Mouse (Mus musculus) megakaryocyte, adult 5-6 weeks (primary cell): Measurements from ENCODE around the gene Rpl19. TPM values are rescaled to one million over a fixed set of nuclear protein-coding genes. Genes with fewer than 3 reads are reported as not detected.
A peak's percentile ranks its signal among the peaks of the same experiment; 100 is the strongest.

Source experiments
- ATAC-seq: 2 replicates; pipeline ENCODE4 v1.8.0; 2016; ENCODE audit warnings: mild to moderate bottlenecking, inconsistent platforms; ENCODE audit not compliant: poor library complexity, severe bottlenecking
- total RNA-seq, 2 experiments: library from RNA; stranded (forward) in 1 of 2; stranded (reverse) in 1 of 2; fragments of 153-499, 151-499 nt in 1 of 2; fragments of 221-1000, 200-1000 nt in 1 of 2; gene quantifications; 2 replicates each; pipeline versions ENCODE4 v1.2.3 to v1.2.4; 2015 to 2017

The Rpl19 gene
- total RNA-seq, 2 experiments from 2014 or later = 1,233 to 2,687 TPM

- ATAC-seq = no peak
Observed at GRCm38 (mm10) chr11:98021565-98022252, 4.8 kb upstream of the Rpl19 start.

DNA sequence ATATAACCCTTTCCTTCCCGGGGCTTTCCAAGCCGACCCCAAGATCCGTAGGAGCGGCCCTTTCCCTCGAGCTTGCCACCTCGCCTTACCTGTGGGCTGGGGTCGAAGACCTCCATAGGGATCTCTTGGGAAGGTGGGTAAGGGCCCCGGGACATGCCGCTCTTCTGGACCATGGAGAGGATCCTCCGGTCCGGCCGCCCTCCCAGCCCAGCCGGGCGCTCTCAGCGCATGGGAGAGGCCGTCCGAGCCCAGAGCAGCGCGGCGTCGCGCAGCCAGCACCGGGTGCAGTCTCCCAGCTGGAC, 4.3 kb upstream of the Rpl19 start:
- ATAC-seq = no peak

DNA sequence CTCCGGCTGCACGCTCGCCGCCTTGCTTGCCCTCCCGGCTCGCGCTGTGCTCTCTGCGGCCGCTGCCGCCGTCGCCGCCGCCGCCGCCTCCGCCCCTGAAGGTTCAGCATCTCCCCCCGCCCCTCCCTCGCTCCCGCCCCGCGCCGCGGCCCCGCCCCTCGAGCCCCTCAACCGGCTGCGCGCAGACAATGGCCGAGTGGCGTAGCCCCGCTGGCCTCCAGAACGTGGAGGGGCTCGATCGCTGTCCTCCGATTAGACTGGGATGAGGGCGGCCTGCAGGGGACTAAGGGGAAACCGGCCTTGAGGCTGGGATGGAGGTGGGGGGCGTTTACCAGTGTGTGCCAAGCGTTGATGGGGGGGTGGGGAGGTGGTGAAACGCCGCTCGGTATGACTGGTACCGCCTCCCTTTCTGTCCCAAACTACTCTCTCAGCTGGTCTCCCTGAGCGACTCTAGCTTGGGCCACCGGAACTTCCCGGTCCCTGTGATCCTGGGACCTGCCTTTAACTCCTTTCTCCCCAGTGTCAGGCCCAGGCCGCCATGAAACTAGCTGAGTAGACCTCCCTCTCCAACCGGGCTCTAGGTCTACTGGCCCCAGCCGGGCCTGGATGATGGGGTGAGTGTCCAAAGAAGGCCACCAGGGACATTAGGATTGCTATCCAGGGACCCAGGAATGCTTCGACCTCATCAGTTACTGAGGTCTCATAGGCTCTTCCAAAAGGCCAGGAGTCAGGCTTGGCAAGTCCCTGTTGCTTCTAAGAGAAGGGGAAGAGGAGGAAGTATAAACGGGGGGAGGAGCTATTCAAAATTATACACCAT, 3.7 kb upstream of the Rpl19 start, which contains the start of gene Cacnb1:
Gene Cacnb1, minus strand, starts transcription at position 480 of the 817 bp plus-strand sequence.
- ATAC-seq = 0 out of 2 replicates have a peak, but pooled peaks have one; percentile 6

DNA sequence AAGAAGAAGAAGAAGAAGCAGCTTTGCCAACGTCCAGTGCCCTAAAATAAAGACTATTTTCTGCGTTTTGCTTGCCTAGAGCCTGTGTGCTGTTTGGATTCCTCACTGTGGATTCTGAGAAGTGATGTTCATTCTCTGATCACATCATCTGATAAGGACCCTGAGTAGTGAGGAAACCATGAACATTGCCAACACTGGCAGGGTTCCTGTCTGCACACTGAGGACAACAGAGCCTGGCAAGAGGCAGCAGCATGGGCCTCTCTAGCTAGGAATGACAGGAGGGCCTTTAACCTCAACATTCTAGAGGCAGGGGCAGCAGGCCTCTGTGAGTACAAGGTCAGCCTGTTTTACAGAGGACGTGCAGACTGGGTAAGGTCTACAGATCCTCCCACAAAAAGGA, 2.0 kb upstream of the Rpl19 start:
- ATAC-seq = no peak

GRCm38 (mm10) chr11:98026248-98026569, 301 bp upstream of the Rpl19 start:
- ATAC-seq = peak; percentile 7; the same call in 1 of the 2 replicates

GRCm38 (mm10) chr11:98027297-98027688, 783 bp downstream of the Rpl19 start:
- no peak for ATAC-seq

DNA sequence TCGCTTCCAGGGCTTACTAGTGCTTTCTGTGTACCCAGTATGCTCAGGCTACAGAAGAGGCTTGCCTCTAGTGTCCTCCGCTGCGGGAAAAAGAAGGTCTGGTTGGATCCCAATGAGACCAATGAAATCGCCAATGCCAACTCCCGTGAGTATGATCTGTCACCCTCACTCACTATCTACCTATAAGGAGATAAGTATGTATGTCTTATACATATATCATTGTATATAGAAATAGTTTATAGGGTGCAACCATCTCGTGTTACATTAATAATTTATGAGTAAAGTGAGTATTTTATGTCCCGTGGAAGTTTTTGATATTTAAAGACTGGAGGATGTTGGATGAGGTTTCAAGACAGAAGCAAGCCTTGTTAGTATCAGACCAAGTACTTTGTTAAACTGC, 1.3 kb downstream of the Rpl19 start:
- no peak for ATAC-seq

DNA sequence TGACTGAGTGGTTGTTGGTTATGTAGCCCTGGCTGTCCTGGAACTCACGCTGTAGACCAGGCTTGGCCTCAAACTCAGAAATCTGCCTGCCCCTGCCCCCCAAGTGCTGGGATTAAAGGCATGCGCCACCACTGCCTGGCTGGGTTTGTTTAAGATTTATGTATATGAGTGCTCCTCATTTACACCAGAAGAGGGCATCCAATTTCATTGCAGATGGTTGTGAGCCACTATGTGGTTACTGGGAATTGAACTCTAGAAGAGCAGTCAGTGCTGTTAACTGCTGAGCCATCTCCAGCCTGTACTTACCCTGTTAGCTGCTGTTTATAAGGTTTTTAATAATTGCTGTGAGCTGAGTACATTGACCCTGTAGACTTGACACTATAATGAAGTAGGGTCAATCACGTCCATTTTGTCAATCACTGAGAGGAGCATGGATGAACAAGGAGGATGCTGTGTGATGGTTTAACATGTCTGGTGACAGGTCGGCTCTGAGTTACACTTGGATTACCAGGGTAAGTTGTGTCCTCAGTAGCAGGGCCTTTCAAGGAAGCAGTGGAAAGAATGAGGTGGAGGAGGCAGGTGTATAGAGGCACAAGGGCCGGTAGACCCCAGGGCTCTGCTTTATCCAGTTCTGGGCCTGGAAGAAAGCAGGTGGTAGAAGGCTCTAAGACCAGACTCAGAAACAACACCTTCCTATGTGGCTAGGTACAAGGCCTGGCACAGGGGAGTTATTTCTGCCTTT, 4.4 kb downstream of the Rpl19 start:
- ATAC-seq = no peak

DNA sequence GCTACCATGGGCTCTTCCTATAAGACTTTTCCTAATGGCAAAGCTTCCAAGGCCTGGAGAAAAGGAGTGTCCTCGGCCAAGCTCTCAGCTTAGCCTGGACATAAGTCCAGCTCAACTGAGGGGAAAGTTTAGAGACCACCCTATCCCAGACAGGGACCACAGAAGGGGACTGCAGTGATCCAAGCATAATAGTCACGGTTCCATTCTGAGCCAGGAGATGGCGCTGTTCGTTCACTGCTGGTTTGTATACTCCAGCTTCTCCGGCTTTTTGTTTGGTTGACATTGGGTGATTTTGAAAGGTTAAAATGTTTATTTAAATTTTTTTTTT, 4.9 kb downstream of the Rpl19 start:
- no peak for ATAC-seq

- no peak for ATAC-seq
Observed at GRCm38 (mm10) chr11:98034061-98034460, 7.6 kb downstream of the Rpl19 start.

GRCm38 (mm10) chr11:98034840-98035239, 8.3 kb downstream of the Rpl19 start:
- no peak for ATAC-seq

- no peak for ATAC-seq
Observed at GRCm38 (mm10) chr11:98035977-98036377, 9.5 kb downstream of the Rpl19 start.

GRCm38 (mm10) chr11:98037871-98038270, 11.4 kb downstream of the Rpl19 start:
- no peak for ATAC-seq

GRCm38 (mm10) chr11:98040975-98041374, 14.5 kb downstream of the Rpl19 start:
- no peak for ATAC-seq

- ATAC-seq = no peak
Observed at GRCm38 (mm10) chr11:98042741-98043140, 16.2 kb downstream of the Rpl19 start.

- ATAC-seq = no peak
Observed at GRCm38 (mm10) chr11:98044074-98044473, 17.6 kb downstream of the Rpl19 start.

- no peak for ATAC-seq
Observed at GRCm38 (mm10) chr11:98045596-98045995, 19.1 kb downstream of the Rpl19 start.

GRCm38 (mm10) chr11:98046466-98046865, 20.0 kb downstream of the Rpl19 start:
- no peak for ATAC-seq

DNA sequence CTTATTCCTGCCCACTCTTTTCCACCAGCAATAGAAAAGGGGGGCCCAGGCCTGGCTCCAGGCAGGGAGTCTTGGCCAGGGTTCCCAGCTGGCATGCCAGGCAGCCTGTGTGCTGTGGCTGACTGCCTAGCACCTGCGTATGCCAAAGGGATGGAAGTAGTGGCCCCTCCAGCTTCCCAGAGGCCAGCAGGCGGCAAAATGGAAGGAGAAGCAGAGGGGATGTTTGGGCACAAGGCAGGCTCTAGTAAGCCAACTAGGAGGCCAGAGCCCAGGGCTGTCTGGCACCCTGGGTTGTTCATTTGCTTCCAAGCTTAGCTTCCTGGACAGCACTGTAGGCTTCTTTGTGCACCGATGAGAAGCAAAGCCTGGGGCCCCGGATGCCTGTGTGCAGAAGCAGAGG, 21.2 kb downstream of the Rpl19 start:
- no peak for ATAC-seq

DNA sequence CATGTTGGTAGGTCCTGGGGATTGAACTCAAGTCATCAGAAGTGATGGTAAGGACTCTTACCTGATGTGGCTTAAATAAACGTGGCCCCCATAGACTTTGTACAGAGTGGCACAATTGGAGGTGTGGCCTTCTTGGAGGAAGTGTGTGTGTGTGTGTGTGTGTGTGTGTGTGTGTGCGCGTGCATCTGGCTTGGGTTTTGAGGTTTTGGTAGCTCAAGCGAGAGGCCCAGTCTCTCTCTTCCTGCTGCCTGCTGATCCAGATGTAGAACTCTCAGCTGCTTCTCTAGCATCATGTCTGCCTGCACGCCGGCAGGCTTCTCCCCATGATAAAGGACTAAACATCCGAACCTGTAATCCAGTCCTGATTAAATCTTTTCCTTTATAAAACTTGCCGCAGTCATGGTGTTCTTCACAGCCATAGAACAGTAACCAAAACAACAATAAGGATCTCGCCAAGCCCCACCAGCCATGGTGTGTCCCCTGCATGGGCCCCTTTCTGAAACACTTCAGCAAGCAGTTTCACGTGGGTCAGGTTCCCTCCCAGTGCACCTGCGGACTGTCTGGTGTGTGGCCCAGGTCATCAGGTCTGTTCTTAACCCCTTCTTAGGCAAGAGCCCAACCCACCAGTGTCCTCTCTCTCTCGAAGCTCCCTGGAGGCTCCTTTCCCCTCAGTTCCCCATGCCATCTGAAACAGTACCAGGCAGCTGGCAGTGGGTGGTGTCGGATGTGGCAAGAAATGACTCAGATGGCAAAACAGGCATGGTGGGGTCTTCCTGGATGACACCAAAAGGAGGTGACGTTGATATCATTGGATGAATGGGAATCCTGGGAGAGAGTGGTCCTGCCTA, 23.4 kb downstream of the Rpl19 start:
- ATAC-seq = peak; percentile 24; the same call in 1 of the 2 replicates

DNA sequence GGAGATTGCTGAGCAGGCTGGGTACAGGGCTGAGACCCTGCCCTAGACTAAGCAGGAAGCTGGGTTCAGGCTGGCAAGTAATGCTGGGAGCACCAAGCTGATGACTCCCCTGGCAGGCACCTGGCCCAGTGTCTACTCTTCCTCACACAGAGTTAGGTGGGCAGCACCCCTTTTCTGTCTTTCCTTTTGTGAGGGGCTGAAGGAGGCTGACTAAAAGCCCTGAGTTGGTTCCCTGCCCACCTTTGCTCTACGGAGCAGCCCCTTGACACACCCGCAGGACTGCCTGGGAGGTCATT, 24.0 kb downstream of the Rpl19 start:
- ATAC-seq = no peak
